Mouse (Mus musculus): ENCODE data around the gene March10. TPM values are rescaled to one million over a fixed set of nuclear protein-coding genes. Genes with fewer than 3 reads are reported as not detected.

Gene March10
- total RNA-seq, 1 experiment, result 0.22 TPM

GRCm38 (mm10) chr11:105496665-105497064, 40.1 kb upstream of the March10 start:
- no peak for TF ChIP-seq HCFC1 (IDR thresholded peaks at IDR 0.05; ENCODE audit: borderline replicate concordance, insufficient read depth, low read length)
- no peak for TF ChIP-seq ZC3H11A (IDR thresholded peaks at IDR 0.05; ENCODE audit: borderline replicate concordance, low read depth, low read length)
- no peak for TF ChIP-seq ZNF384 (IDR thresholded peaks at IDR 0.05; ENCODE audit: low read depth, low read length)
- TF ChIP-seq MAFK (IDR thresholded peaks at IDR 0.05; ENCODE audit: insufficient read depth, low read depth, low read length), result no peak
- Histone ChIP-seq H3K9me3 (ENCODE audit: control insufficient read depth, insufficient read depth, low read depth, low read length) (no peaks in the 10 kb centered on the region), H3K27ac (ENCODE audit: insufficient read depth, low read depth, low read length, poor library complexity, severe bottlenecking) (no peak overlapping the region), H3K4me1 (ENCODE audit: control insufficient read depth in 2 of 2, insufficient read depth in 2 of 2, low read length in 2 of 2, poor library complexity in 1 of 2) (no peaks in the 10 kb centered on the region), H3K36me3 (ENCODE audit: control insufficient read depth, insufficient read depth, low read length, poor library complexity, severe bottlenecking) (no peaks in the 10 kb centered on the region), H3K9ac (ENCODE audit: insufficient read depth, low read depth, low read length, poor library complexity, severe bottlenecking) (no peak overlapping the region), H3K4me3 (ENCODE audit: insufficient read depth in 1 of 2, low read depth in 1 of 2, low read length in 2 of 2, poor library complexity in 1 of 2, severe bottlenecking in 1 of 2) (no peak overlapping the region)
- DNase-seq (ENCODE audit: low read depth, low spot score), result no peak
- in situ Hi-C loops (cut with MboI; ENCODE audit: low sequenced_read_pairs in 2 of 2, unreplicated experiment in 2 of 2), result no loop called here

GRCm38 (mm10) chr11:105495591-105496270, 39.2 kb upstream of the March10 start:
- Histone ChIP-seq H3K27ac (ENCODE audit: insufficient read depth, low read depth, low read length, poor library complexity, severe bottlenecking) (no peak overlapping the region), H3K4me1 (ENCODE audit: control insufficient read depth in 2 of 2, insufficient read depth in 2 of 2, low read length in 2 of 2, poor library complexity in 1 of 2) (no peaks in the 10 kb centered on the region), H3K4me3 (ENCODE audit: insufficient read depth in 1 of 2, low read depth in 1 of 2, low read length in 2 of 2, poor library complexity in 1 of 2, severe bottlenecking in 1 of 2) (no peak overlapping the region), H3K9ac (ENCODE audit: insufficient read depth, low read depth, low read length, poor library complexity, severe bottlenecking) (no peak overlapping the region), H3K36me3 (ENCODE audit: control insufficient read depth, insufficient read depth, low read length, poor library complexity, severe bottlenecking) (no peaks in the 10 kb centered on the region), H3K9me3 (ENCODE audit: control insufficient read depth, insufficient read depth, low read depth, low read length) (no peaks in the 10 kb centered on the region)
- in situ Hi-C loops (cut with MboI; ENCODE audit: low sequenced_read_pairs in 2 of 2, unreplicated experiment in 2 of 2), result no loop called here
- DNase-seq (ENCODE audit: low read depth, low spot score), result no peak
- no peak for TF ChIP-seq MAFK (IDR thresholded peaks at IDR 0.05; ENCODE audit: insufficient read depth, low read depth, low read length)
- no peak for TF ChIP-seq ZC3H11A (IDR thresholded peaks at IDR 0.05; ENCODE audit: borderline replicate concordance, low read depth, low read length)
- no peak for TF ChIP-seq HCFC1 (IDR thresholded peaks at IDR 0.05; ENCODE audit: borderline replicate concordance, insufficient read depth, low read length)
- no peak for TF ChIP-seq CHD2 (IDR thresholded peaks at IDR 0.05; ENCODE audit: low read depth, low read length)
- no peak for TF ChIP-seq ZNF384 (IDR thresholded peaks at IDR 0.05; ENCODE audit: low read depth, low read length)

GRCm38 (mm10) chr11:105494786-105495369, 38.3 kb upstream of the March10 start:
- in situ Hi-C loops (cut with MboI; ENCODE audit: low sequenced_read_pairs in 2 of 2, unreplicated experiment in 2 of 2), result no loop called here
- no peaks in the 10 kb centered on the region for H3K4me1 ChIP-seq (ENCODE audit: control insufficient read depth in 2 of 2, insufficient read depth in 2 of 2, low read length in 2 of 2, poor library complexity in 1 of 2)
- no peak for DNase-seq (ENCODE audit: low read depth, low spot score)

GRCm38 (mm10) chr11:105492392-105492791, 35.9 kb upstream of the March10 start:
- Histone ChIP-seq H3K4me3 (ENCODE audit: insufficient read depth in 1 of 2, low read depth in 1 of 2, low read length in 2 of 2, poor library complexity in 1 of 2, severe bottlenecking in 1 of 2) (no peak overlapping the region), H3K9me3 (ENCODE audit: control insufficient read depth, insufficient read depth, low read depth, low read length) (no peaks in the 10 kb centered on the region), H3K9ac (ENCODE audit: insufficient read depth, low read depth, low read length, poor library complexity, severe bottlenecking) (no peak overlapping the region), H3K36me3 (ENCODE audit: control insufficient read depth, insufficient read depth, low read length, poor library complexity, severe bottlenecking) (no peaks in the 10 kb centered on the region), H3K4me1 (ENCODE audit: control insufficient read depth in 2 of 2, insufficient read depth in 2 of 2, low read length in 2 of 2, poor library complexity in 1 of 2) (no peaks in the 10 kb centered on the region), H3K27ac (ENCODE audit: insufficient read depth, low read depth, low read length, poor library complexity, severe bottlenecking) (no peak overlapping the region)
- in situ Hi-C loops (cut with MboI; ENCODE audit: low sequenced_read_pairs in 2 of 2, unreplicated experiment in 2 of 2), result no loop called here
- DNase-seq (ENCODE audit: low read depth, low spot score), result no peak
- no peak for TF ChIP-seq CHD2 (IDR thresholded peaks at IDR 0.05; ENCODE audit: low read depth, low read length)

More at GRCm38 (mm10) chr11:105494786-105495369, 38.3 kb upstream of the March10 start:
- Histone ChIP-seq H3K9me3 (ENCODE audit: control insufficient read depth, insufficient read depth, low read depth, low read length) (no peaks in the 10 kb centered on the region), H3K27ac (ENCODE audit: insufficient read depth, low read depth, low read length, poor library complexity, severe bottlenecking) (no peak overlapping the region), H3K9ac (ENCODE audit: insufficient read depth, low read depth, low read length, poor library complexity, severe bottlenecking) (no peak overlapping the region), H3K4me3 (ENCODE audit: insufficient read depth in 1 of 2, low read depth in 1 of 2, low read length in 2 of 2, poor library complexity in 1 of 2, severe bottlenecking in 1 of 2) (no peak overlapping the region), H3K36me3 (ENCODE audit: control insufficient read depth, insufficient read depth, low read length, poor library complexity, severe bottlenecking) (no peaks in the 10 kb centered on the region)
- TF ChIP-seq CHD2 (IDR thresholded peaks at IDR 0.05; ENCODE audit: low read depth, low read length), result no peak
- no peak for TF ChIP-seq HCFC1 (IDR thresholded peaks at IDR 0.05; ENCODE audit: borderline replicate concordance, insufficient read depth, low read length)
- TF ChIP-seq MAFK (IDR thresholded peaks at IDR 0.05; ENCODE audit: insufficient read depth, low read depth, low read length), result no peak
- no peak for TF ChIP-seq ZC3H11A (IDR thresholded peaks at IDR 0.05; ENCODE audit: borderline replicate concordance, low read depth, low read length)
- TF ChIP-seq ZNF384 (IDR thresholded peaks at IDR 0.05; ENCODE audit: low read depth, low read length), result no peak

All from ES-E14 (cell line).